Mouse (Mus musculus) MEL (cell line): ENCODE data around the gene Tubg2. TPM values are rescaled to one million over a fixed set of nuclear protein-coding genes. Genes with fewer than 3 reads are reported as not detected.

ENCODE experiments used
- DNase-seq: peaks from one replicate; pipeline ENCODE4 v3.0.0; 2011; ENCODE audit warnings: low read depth, low spot score
- H3K27ac ChIP-seq: 2 replicates; pipeline ENCODE4 v1.5.1; 2012; ENCODE audit warnings: low read depth, mild to moderate bottlenecking, control low read depth, low read length, moderate library complexity; ENCODE audit not compliant: control insufficient read depth
- H3K27me3 ChIP-seq, 2 experiments: fragments of 150-350 bp in 1 of 2; sonication (generic) in 1 of 2; 2 replicates each; pipeline ENCODE4 v1.6.1; 2012; ENCODE audit warnings: low read length in 2 of 2, mild to moderate bottlenecking in 2 of 2, improper control_type of control experiment in 1 of 2, moderate library complexity in 1 of 2; ENCODE audit not compliant: insufficient read depth in 2 of 2, control insufficient read depth in 1 of 2
- H3K36me3 ChIP-seq, 2 experiments: 2 replicates each; pipeline ENCODE4 v1.6.1; 2012 to 2014; ENCODE audit warnings: low read length in 2 of 2, improper control_type of control experiment in 1 of 2, inconsistent platforms in 1 of 2, mild to moderate bottlenecking in 1 of 2; ENCODE audit not compliant: insufficient read depth in 2 of 2, control insufficient read depth in 1 of 2
- H3K4me1 ChIP-seq, 2 experiments: fragments of 150-350 bp in 1 of 2; sonication (generic) in 1 of 2; 2 replicates each; pipeline ENCODE4 v1.6.1; 2012; ENCODE audit warnings: low read length in 2 of 2, improper control_type of control experiment in 1 of 2, mild to moderate bottlenecking in 1 of 2; ENCODE audit not compliant: insufficient read depth in 2 of 2, control insufficient read depth in 1 of 2
- H3K4me3 ChIP-seq, 2 experiments: fragments of 150-350 bp in 1 of 2; sonication (generic) in 1 of 2; 2 replicates each; pipeline ENCODE4 v1.5.1; 2012; ENCODE audit warnings: low read depth in 2 of 2, low read length in 2 of 2, mild to moderate bottlenecking in 2 of 2, moderate library complexity in 2 of 2, control low read depth in 1 of 2, improper control_type of control experiment in 1 of 2; ENCODE audit not compliant: control insufficient read depth in 1 of 2, insufficient read depth in 1 of 2
- H3K79me2 ChIP-seq: 2 replicates; pipeline ENCODE4 v1.6.1; 2012; ENCODE audit warnings: mild to moderate bottlenecking, low read length, moderate library complexity; ENCODE audit not compliant: control insufficient read depth, poor library complexity, insufficient read depth
- H3K9ac ChIP-seq: 2 replicates; pipeline ENCODE4 v1.6.1; 2012; ENCODE audit warnings: low read depth, mild to moderate bottlenecking, control low read depth, low read length, moderate library complexity; ENCODE audit not compliant: control insufficient read depth, poor library complexity, severe bottlenecking
- H3K9me3 ChIP-seq: fragments of 150-350 bp; sonication (generic); replicated peaks from 2 replicates; pipeline ENCODE4 v1.6.1; 2012; ENCODE audit warnings: mild to moderate bottlenecking, low read length, improper control_type of control experiment, moderate library complexity; ENCODE audit not compliant: insufficient read depth
- BHLHE40 ChIP-seq: IDR thresholded peaks from 2 replicates; pipeline ENCODE4 v1.6.1; 2012; ENCODE audit warnings: low read depth, mild to moderate bottlenecking, inconsistent platforms, low read length, improper control_type of control experiment, borderline replicate concordance
- CHD2 ChIP-seq: IDR thresholded peaks from 2 replicates; pipeline ENCODE4 v1.6.1; 2011; ENCODE audit warnings: low read length, improper control_type of control experiment
- CTCF ChIP-seq, 3 experiments: IDR thresholded peaks in 2 of 3; conservative IDR thresholded peaks in 1 of 3; 2 replicates each; pipeline ENCODE4 v1.5.1; 2011 to 2012; ENCODE audit warnings: low read length in 3 of 3, low read depth in 2 of 3, mild to moderate bottlenecking in 2 of 3, improper control_type of control experiment in 1 of 3, inconsistent platforms in 1 of 3, mixed read lengths in 1 of 3, moderate library complexity in 1 of 3; ENCODE audit not compliant: control insufficient read depth in 1 of 3, insufficient read depth in 1 of 3, poor library complexity in 1 of 3, severe bottlenecking in 1 of 3
- ELF1 ChIP-seq: IDR thresholded peaks from 2 replicates; pipeline ENCODE4 v1.6.1; 2014; ENCODE audit warnings: low read depth, mild to moderate bottlenecking, inconsistent platforms, low read length, improper control_type of control experiment, moderate library complexity
- EP300 ChIP-seq, 2 experiments: IDR thresholded peaks; 2 replicates each; pipeline ENCODE4 v1.6.1; 2011; ENCODE audit warnings: improper control_type of control experiment in 2 of 2, low read length in 2 of 2, low read depth in 1 of 2, mild to moderate bottlenecking in 1 of 2
- ETS1 ChIP-seq: IDR thresholded peaks from 2 replicates; pipeline ENCODE4 v1.6.1; 2012; ENCODE audit warnings: low read depth, mild to moderate bottlenecking, inconsistent platforms, low read length, improper control_type of control experiment, moderate library complexity
- GATA1 ChIP-seq: IDR thresholded peaks from 2 replicates; pipeline ENCODE4 v1.6.1; 2011; ENCODE audit warnings: low read depth, low read length, improper control_type of control experiment
- MAX ChIP-seq: IDR thresholded peaks from 2 replicates; pipeline ENCODE4 v1.6.1; 2011; ENCODE audit warnings: low read length, improper control_type of control experiment
- MAZ ChIP-seq: IDR thresholded peaks from 2 replicates; pipeline ENCODE4 v1.6.1; 2012; ENCODE audit warnings: low read depth, mild to moderate bottlenecking, inconsistent platforms, low read length, improper control_type of control experiment
- MXI1 ChIP-seq: IDR thresholded peaks from 2 replicates; pipeline ENCODE4 v1.6.1; 2011; ENCODE audit warnings: mild to moderate bottlenecking, low read depth, low read length, improper control_type of control experiment
- MYB ChIP-seq: IDR thresholded peaks from 2 replicates; pipeline ENCODE4 v1.6.1; 2011; ENCODE audit warnings: mild to moderate bottlenecking, low read depth, low read length, improper control_type of control experiment
- MYC ChIP-seq: IDR thresholded peaks from 2 replicates; pipeline ENCODE4 v1.6.1; 2011; ENCODE audit warnings: low read depth, mild to moderate bottlenecking, low read length, improper control_type of control experiment, moderate library complexity
- NELFE ChIP-seq: IDR thresholded peaks from 2 replicates; pipeline ENCODE4 v1.6.1; 2011; ENCODE audit warnings: low read depth, low read length, improper control_type of control experiment
- NRF1 ChIP-seq: IDR thresholded peaks from 2 replicates; pipeline ENCODE4 v1.6.1; 2014; ENCODE audit warnings: low read depth, mild to moderate bottlenecking, inconsistent platforms, low read length, improper control_type of control experiment, moderate library complexity; ENCODE audit not compliant: poor library complexity, insufficient read depth, severe bottlenecking
- POLR2A ChIP-seq, 2 experiments: IDR thresholded peaks; 2 replicates each; pipeline ENCODE4 v1.6.1; 2011 to 2012; ENCODE audit warnings: low read length in 2 of 2, mild to moderate bottlenecking in 2 of 2, control low read depth in 1 of 2, improper control_type of control experiment in 1 of 2, low read depth in 1 of 2, moderate library complexity in 1 of 2; ENCODE audit not compliant: control insufficient read depth in 1 of 2, insufficient read depth in 1 of 2, poor library complexity in 1 of 2
- RCOR1 ChIP-seq: IDR thresholded peaks from 2 replicates; pipeline ENCODE4 v1.6.1; 2012; ENCODE audit warnings: low read depth, mild to moderate bottlenecking, inconsistent platforms, low read length, improper control_type of control experiment
- SIN3A ChIP-seq: IDR thresholded peaks from 2 replicates; pipeline ENCODE4 v1.6.1; 2012; ENCODE audit warnings: low read length, improper control_type of control experiment, inconsistent platforms
- TAL1 ChIP-seq: IDR thresholded peaks from 2 replicates; pipeline ENCODE4 v1.6.1; 2012; ENCODE audit warnings: mild to moderate bottlenecking, inconsistent platforms, low read length, moderate library complexity, mixed read lengths
- TCF12 ChIP-seq: IDR thresholded peaks from 2 replicates; pipeline ENCODE4 v1.6.1; 2014; ENCODE audit warnings: low read depth, mild to moderate bottlenecking, inconsistent platforms, low read length, improper control_type of control experiment, moderate library complexity
- UBTF ChIP-seq: IDR thresholded peaks from 2 replicates; pipeline ENCODE4 v1.6.1; 2012; ENCODE audit warnings: low read depth, mild to moderate bottlenecking, inconsistent platforms, low read length, improper control_type of control experiment, moderate library complexity, borderline replicate concordance; ENCODE audit not compliant: insufficient read depth
- USF1 ChIP-seq: IDR thresholded peaks from 2 replicates; pipeline ENCODE4 v1.6.1; 2014; ENCODE audit warnings: low read depth, mild to moderate bottlenecking, inconsistent platforms, low read length, improper control_type of control experiment, moderate library complexity
- ZC3H11A ChIP-seq: IDR thresholded peaks from 2 replicates; pipeline ENCODE4 v1.6.1; 2012; ENCODE audit warnings: low read depth, mild to moderate bottlenecking, inconsistent platforms, low read length, improper control_type of control experiment
- ZKSCAN1 ChIP-seq: IDR thresholded peaks from 2 replicates; pipeline ENCODE4 v1.6.1; 2012; ENCODE audit warnings: low read depth, mild to moderate bottlenecking, inconsistent platforms, low read length, improper control_type of control experiment, moderate library complexity
- ZMIZ1 ChIP-seq: IDR thresholded peaks from 2 replicates; pipeline ENCODE4 v1.6.1; 2012; ENCODE audit warnings: low read depth, mild to moderate bottlenecking, inconsistent platforms, low read length, improper control_type of control experiment, moderate library complexity
- polyA plus RNA-seq, 2 experiments: library from polyadenylated mRNA; stranded (reverse) in 1 of 2; unstranded in 1 of 2; fragments of >175 nt in 1 of 2; fragments of >200 nt in 1 of 2; gene quantifications; 2 replicates each; pipeline versions ENCODE4 v1.2.1 to v1.2.4; 2012; ENCODE audit warnings: low replicate concordance in 2 of 2, low read depth in 1 of 2; ENCODE audit not compliant: insufficient read length in 2 of 2, insufficient read depth in 1 of 2, missing spikeins in 1 of 2
- total RNA-seq: library from RNA; depleted of rRNA; stranded (reverse); fragments of 300-350 nt; gene quantifications from 2 replicates; pipeline ENCODE4 v1.2.3, GENCODE M21; 2012

Tubg2 gene
- total and polyA plus RNA-seq, 3 experiments = not detected

DNA sequence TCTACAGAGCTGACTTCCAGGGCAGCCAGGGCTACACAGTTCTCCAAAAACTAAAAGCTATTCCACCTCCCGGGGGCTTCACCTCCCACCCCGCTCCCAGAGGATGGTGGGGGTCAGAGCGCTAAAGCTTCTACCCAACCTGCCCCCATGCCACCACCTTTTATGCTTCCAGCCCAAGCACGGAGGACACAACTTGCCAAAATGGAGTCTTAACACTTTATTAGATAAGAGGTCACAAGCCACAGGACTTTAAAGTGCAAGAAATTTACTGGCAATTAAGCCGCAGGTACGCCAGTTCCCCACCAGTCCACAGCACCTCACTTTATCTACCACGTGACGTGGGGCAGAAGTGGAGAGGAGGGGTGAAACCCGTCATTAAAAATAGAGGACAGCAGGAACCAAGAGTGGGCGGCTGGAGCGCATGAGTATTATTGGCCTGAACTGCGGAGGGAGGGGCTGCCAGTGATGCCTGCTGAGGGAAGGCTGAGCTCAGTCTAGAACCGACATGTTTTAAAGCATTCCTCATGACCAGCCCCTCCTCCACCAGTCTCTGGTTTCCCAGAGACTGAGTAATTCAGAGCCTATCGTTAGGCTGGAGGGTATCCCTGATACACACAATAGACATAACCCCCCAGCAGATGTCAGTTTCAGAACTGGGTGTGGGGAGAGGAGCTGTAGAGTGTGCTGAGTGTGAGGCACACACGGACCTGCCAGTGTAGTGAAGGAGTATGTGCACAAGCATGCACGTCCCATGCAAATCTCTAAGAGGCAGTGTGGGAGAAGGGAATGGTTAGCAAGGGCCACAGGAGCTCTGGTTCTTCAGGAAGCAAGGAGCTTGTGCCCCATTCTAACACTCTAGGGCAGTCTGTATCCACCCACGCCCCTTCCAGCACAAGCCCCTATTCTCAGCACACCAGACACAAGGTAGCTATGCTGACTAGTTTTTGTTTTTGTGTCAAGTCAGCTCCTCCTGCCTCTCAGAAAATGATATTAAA, 35.5 kb downstream of the Tubg2 start:
- Histone ChIP-seq H3K27ac (peak overlapping the region; percentile 69), H3K4me1 (peaks cover 10 to 26% of the 10 kb centered on the region in 2 experiments), H3K79me2 (no peaks in the 10 kb centered on the region), H3K9me3 (no peaks in the 10 kb centered on the region), H3K36me3 (peaks cover 0 to 23% of the 10 kb centered on the region in 2 experiments; a peak in 2 of 4 replicates), H3K4me3 (peak overlapping the region in 1 of 2 experiments; percentile 2; a peak in 1 of 4 replicates), H3K9ac (peak overlapping the region; percentile 53)
- peak; percentile 79 for DNase-seq
- TF ChIP-seq BHLHE40 (peak; percentile 33; the same call in 1 of the 2 replicates), TCF12 (no peak), ZMIZ1 (no peak), MAX (peak; percentile 69; the same call in 1 of the 2 replicates), EP300 (IDR thresholded peaks at IDR 0.05; ENCODE audit: low read depth in 1 of 2, low read length in 2 of 2) (no peak), ZKSCAN1 (no peak), MYC (peak; percentile 56; the same call in 1 of the 2 replicates), ELF1 (no peak), RCOR1 (no peak), NELFE (no peak; the same call in 1 of the 2 replicates), MAZ (no peak), MXI1 (no peak; the same call in none of the 2 replicates), ETS1 (0 out of 2 replicates have a peak, but pooled peaks have one; percentile 26), POLR2A (IDR thresholded peaks at IDR 0.05; ENCODE audit: control insufficient read depth in 1 of 2, insufficient read depth in 1 of 2, low read depth in 1 of 2, low read length in 2 of 2, poor library complexity in 1 of 2) (peak in 1 of 2 experiments; percentile 28; a peak in 1 of 4 replicates), SIN3A (peak; percentile 39; the same call in 1 of the 2 replicates), NRF1 (no peak; the same call in 1 of the 2 replicates), GATA1 (0 out of 2 replicates have a peak, but pooled peaks have one; percentile 25), CTCF (IDR thresholded peaks at IDR 0.05 in 2 of 3, conservative IDR thresholded peaks at IDR 0.05 in 1 of 3; ENCODE audit: control insufficient read depth in 1 of 3, insufficient read depth in 1 of 3, low read depth in 2 of 3, low read length in 3 of 3, poor library complexity in 1 of 3, severe bottlenecking in 1 of 3) (no peak), UBTF (no peak), TAL1 (no peak), CHD2 (no peak), USF1 (peak; percentile 90), MYB (no peak), ZC3H11A (no peak)
- TF ChIP-seq, all 39 proteins: peak for 8
- no peaks in the 10 kb centered on the region for H3K27me3 ChIP-seq
